Mouse (Mus musculus) Muller cell, postnatal 12 days (primary cell): ENCODE data around the gene Flt3l.
"Not testable (repeated sequence)": the region's sequence is repeated elsewhere in the genome, so short reads cannot be mapped to it uniquely, and the experiment has no call there.

Source experiments
- DNase-seq: peaks from one replicate; pipeline ENCODE4 v3.0.0-alpha.2; 2015; ENCODE audit errors: inconsistent ontology term

Gene Flt3l

GRCm38 (mm10) chr7:45144368-45145174 is 8.3 kb upstream of the Flt3l start:
- no peak for DNase-seq

- DNase-seq = no peak
These were observed 5.7 kb upstream of the Flt3l start for GRCm38 (mm10) chr7:45141914-45142313.

GRCm38 (mm10) chr7:45141319-45141718 is 5.1 kb upstream of the Flt3l start:
- no peak for DNase-seq

- no peak for DNase-seq
These were observed 3.9 kb upstream of the Flt3l start for GRCm38 (mm10) chr7:45139904-45140723.

- DNase-seq = no peak
These were observed 2.2 kb upstream of the Flt3l start for GRCm38 (mm10) chr7:45138403-45138802.

- DNase-seq = no peak
These were observed 1.2 kb upstream of the Flt3l start for GRCm38 (mm10) chr7:45137171-45138006.

- no peak for DNase-seq
These were observed 862 bp downstream of the Flt3l start for GRCm38 (mm10) chr7:45135370-45135769.

- DNase-seq = peak; percentile 34
These were observed 1.6 kb downstream of the Flt3l start for GRCm38 (mm10) chr7:45134544-45135026.

- no peak for DNase-seq
These were observed 2.6 kb downstream of the Flt3l start for GRCm38 (mm10) chr7:45133446-45134159.

GRCm38 (mm10) chr7:45131850-45132249 is 4.4 kb downstream of the Flt3l start:
- no peak for DNase-seq

GRCm38 (mm10) chr7:45129776-45130512 is 6.3 kb downstream of the Flt3l start:
- no peak for DNase-seq

- no peak for DNase-seq
These were observed 6.9 kb downstream of the Flt3l start for GRCm38 (mm10) chr7:45129318-45129717.

- peak; percentile 97 for DNase-seq
These were observed 7.5 kb downstream of the Flt3l start, which contains the start of gene Rpl13a for GRCm38 (mm10) chr7:45128624-45129246. Gene Rpl13a (minus strand): TSS chr7:45128761.

GRCm38 (mm10) chr7:45127700-45128224 is 8.5 kb downstream of the Flt3l start:
- DNase-seq = no peak

GRCm38 (mm10) chr7:45126844-45127699 is 9.2 kb downstream of the Flt3l start:
- DNase-seq = no peak

- DNase-seq = no peak
These were observed 9.9 kb downstream of the Flt3l start for GRCm38 (mm10) chr7:45126147-45126843.

GRCm38 (mm10) chr7:45125649-45126048 is 10.6 kb downstream of the Flt3l start:
- not testable (repeated sequence) for DNase-seq

- DNase-seq = no peak
These were observed 11.1 kb downstream of the Flt3l start for GRCm38 (mm10) chr7:45125144-45125600.
